Mouse (Mus musculus) frontal cortex, postnatal 10 days (tissue): ENCODE measurements around the gene Gm5105.
A peak's percentile ranks its signal among the peaks of the same experiment; 100 is the strongest.

Experiments
- DNase-seq, 2 experiments: peaks; one replicate each; pipeline ENCODE4 v3.0.0; 2022; ENCODE audit warnings: low spot score in 2 of 2, mixed read lengths in 1 of 2

The Gm5105 gene

DNA sequence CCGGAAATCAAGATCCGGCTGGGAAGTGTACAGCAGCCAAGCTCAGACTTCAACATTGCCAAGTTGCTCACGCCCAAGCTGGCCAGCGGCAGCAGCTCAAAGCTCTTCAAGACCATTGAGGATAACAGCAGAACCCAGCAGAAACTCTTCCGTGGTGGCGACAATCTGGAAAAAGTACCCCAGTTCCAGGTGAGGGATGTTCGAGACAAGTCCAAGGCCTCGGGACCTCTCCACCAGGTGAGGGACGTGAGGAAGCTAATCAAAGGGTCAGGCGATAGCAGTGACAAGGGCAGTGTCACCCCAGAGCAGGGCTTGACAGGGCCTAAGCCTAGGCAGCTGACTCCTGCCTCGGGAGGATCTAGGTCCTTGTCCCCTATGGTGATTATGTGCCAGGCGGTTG lies 915 bp upstream of the Gm5105 start:
- no peak for DNase-seq

DNA sequence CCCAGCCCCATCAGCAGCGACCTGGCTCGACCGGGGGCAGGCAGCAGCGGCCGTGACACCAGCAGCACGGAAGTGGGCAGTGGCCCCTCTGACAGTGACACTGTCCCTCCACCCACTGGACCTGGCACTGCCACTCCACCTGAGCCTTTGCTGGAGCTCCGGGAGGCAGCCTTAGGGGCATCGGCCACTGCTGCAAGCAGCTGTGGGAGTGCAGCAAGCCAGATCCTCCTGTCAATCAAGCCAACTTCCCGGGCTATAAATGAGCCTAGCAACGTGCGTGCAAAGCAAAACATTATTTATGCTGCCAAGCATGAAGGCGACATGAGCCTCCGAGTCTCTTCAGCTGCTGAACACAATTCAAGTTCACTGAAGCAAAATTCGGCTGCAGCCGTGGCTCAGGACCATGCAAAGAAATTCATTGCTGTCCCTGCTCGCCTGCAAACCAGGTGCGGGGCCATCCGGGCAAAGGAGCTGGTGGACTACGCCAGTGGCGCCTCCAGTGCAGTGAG lies 786 bp downstream of the Gm5105 start:
- peak in 1 of 2 experiments; percentile 16 for DNase-seq

DNA sequence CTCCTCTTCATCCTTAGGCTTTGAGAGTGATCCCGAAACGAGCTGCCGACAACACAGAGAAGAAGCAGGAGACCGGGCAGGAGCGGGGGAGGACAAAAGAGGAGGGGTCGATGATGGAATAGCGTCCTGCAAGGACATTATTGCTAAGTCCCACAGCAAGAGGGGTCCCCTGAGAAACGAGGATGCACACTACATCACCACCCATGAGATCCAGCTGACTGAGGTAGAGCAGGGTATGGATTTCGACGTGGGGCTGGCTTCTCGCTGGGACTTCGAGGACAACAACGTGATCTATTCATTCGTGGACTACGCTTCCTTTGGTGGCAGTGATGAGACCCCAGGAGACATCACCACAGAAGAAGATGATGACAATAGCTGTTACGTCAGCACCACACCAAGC lies 1.3 kb downstream of the Gm5105 start:
- DNase-seq: no peak

DNA sequence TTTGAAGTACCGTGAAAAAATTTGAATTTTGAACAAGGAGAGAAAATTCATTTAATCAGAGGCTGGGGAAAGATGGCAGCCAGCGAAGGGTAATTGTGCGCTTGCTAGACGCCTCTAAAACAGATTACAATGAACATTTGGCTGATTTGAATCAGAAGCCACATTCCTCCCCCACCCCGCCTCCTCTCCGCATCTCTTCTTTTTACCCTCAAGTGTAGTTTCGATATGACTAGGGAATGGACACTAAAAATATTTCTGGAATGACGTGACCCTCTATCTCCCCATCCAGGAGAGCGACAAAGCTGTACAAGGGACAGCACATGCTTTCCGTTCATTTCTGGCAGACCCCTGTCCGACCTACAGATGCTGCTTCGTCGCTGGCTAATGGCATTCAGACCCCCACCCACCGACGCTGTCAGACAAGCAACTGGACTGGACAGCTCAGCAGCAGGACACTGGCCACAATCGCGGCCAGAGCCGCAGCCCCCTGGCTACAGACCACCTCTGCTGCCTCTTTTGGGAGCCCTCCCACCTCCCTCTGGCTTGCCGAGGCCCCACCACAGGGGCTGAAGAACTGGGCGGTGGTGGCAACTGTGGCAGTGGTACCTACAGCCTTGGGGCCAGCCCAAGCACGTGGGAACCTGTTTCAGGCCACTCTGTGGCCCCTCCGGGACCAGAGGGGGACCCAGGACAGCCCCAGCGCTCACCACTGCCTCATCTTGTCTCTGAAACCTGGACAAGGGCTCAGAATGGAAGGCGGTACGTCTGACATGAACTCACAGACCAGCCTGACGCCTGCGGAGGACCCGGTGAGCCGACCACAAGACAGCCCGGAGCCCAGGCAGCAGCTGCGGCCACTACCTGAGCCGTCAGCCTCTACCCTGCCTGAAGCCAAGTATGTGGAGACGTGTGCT lies 2.2 kb downstream of the Gm5105 start, which contains the start of gene 1110002E22Rik:
Gene 1110002E22Rik, plus strand, starts transcription at position 321 of the 914 bp plus-strand sequence.
- DNase-seq: peak in 1 of 2 experiments; percentile 27

DNA sequence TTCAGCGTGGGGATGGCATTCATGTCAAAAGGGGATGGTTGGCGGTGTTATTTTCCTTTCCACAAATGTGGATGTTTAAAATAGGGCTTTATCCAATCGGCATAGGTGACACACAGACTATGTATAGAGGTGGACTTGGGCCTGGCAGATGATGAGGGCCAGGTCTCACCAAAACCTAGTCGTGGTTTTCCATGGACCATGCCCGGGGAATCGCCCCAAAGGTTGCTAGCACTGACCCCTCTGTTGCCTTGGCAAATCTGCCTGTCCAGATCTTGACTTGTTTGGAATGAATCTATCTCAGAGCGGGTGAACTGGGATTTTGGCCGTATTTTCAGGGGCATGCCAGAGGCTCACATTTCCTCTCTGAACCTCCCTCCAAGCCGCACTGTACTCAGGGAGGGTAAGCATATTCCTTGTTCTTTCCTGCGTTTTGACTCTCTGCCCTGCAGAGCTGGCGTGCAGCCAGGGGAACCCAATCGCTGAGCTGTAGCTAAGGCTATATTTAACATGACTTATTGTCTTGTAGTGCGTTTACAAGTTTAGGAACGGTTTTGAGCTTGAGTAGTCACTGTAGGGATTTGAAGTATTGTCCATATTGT lies 3.4 kb downstream of the Gm5105 start:
- peak; percentile 21 to 46 for DNase-seq

DNA sequence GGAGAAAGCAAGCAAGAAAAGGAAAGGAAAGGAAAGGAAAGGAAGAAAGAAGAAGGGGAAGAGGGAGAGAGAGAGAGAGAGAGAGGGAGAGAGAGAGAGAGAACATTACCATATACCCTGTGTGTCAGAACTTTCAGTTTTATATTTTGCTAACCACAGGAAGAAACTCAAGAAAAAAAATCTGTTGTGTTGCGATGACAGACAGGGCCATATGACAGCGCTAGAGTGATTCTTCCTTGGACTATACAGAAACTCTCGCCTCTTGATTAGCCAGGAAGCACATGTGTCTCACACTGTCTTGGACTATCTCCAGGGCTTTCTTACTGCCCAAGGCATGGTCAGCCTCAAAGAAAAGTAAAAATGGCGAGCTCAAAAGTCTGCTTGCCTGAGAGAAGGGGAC lies 4.5 kb downstream of the Gm5105 start:
- DNase-seq: no peak

DNA sequence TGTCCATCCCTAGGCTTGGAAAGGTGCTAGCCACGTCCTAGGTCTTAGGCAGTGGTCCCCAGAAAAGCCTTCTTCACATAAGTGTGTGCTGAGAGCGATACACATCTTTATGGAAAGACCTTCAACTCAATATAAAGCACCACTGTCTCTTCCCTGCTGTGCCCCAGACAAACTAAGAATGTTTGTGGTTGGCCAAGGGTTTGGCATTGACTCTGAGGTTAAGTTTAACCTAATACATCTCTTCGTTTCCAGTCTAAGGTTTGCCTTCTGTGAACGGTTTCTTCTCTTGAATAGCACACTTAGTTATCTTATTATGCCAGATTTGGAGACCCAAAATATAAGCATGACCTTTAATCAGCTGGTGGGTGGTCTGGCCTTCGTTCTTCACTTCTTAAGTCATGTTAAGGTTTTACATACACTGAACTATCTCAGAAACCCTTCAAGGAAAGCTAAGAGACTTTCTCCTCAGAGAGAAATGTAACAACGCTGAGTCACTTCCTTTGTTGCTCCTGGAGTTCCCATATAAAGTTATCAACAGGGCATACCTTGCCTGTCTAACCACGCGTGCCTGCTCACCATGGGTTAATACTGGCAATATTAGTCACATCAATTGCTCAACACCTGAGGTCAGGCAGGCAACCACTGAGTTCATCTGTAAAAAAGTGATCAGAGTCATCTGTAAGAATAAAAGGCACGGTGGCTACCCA lies 5.8 kb downstream of the Gm5105 start:
- DNase-seq: no peak

DNA sequence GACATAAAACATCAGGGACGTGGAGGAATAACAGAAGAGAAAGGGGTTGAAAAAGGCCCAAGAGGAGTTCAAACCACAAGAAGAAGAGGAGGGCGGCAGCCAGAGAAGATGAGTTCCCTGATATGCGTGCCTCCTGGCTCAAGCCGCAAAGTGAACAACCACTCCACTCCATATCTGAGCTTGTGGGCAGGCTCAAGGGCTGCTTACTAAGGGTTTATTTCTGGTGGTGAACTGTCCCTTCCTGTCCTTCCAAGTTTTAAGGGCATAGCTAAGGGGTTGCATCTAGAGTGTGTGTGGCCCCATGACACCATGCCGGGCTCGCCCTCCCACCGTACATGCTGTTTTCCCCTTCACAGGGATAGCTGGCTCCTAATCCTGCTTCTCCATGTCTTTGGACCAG lies 6.8 kb downstream of the Gm5105 start:
- DNase-seq: no peak

DNA sequence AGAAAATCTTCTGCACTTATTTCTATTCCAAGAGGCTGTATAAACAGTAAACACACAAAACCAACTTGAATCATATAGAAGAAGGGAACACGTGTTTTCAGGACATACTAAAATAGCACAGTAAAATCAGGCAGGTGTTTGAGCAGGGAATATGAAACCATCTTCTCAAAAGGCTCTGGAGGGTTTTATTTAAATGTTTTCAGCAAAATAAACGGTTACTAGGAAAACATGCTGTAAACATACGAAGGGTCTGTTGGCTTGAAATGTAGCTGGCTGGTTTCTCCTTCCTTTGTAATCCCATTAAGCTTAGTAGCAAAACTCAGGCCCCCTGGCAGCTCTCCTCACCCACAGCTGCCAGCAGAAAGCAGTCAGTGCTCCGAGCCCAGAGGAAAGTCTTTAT lies 9.0 kb downstream of the Gm5105 start:
- no peak for DNase-seq

DNA sequence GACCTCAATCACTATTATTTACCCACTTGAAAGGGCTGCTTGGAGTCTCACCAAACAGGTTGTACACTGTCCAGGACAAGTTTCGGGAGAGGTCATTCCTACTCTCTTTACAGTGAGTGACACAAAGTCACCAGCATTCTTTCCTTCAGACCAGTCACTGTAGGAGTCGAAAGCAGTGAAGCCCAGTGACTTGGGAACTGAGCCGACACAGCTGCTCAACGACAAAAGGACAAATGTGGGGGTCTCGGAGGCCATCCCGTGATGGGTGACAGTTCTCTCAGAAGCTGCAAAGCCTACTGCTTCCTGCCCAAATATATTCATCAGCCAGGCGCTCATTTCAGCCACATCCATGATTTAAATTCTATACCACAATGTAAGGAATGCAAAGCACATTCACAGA lies 10.2 kb downstream of the Gm5105 start:
- DNase-seq: no peak

DNA sequence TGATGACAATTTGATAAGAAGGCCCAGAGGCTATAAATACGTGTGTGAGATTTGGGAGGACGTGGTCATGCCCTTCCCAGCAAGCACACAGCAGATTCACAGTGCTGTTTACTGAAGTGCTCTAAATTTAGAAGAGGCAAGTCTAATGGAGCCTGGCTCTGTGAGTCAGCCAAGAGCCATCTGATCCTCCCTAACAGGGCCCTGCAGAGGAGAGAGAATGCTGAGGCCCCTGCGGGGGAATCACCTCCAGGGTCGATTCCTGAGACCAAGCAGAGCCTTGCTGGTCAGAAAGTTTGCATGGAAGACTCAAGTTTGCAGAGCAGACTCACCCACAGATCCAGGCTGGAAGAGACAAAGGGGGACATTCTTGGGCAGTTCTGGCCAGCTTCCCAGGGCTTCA lies 13.2 kb downstream of the Gm5105 start:
- no peak for DNase-seq

DNA sequence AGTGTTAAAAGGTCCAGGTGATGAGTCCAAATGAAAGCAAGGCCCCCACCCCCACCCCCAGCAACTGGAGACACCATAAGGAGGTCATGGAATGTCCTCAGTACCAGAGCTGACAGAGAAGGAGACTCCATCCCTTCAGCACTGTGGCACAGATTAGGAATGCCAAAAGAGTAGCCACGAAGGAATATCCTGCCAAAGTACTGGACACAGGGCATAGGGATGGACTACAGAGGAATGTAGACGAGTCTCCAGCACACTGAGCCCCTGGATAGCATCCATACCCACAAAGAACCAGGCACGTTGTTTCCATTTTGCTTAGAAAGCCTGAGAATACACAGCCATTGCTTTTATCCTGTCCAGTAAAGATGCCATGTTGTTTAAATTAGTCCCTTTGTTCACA lies 15.8 kb downstream of the Gm5105 start:
- no peak for DNase-seq

DNA sequence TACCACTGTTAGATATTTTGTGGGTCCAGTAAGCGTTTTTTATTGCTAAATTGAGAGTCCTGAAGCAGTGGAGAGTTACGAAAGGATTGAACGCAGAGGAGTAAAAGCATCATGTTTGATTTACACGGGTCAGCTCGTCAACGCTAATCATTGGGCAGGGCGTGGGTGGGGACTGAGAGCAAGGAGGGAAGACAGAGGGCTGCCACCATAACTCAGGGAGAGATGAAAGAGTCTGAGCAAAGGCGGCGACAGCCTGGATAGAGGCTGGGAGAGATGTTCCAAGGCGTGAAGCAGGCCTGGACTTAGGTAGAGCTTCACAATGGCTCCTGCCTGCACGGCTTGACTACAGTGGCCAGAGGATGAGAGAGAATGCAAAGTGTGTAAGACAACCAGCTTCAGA lies 16.4 kb downstream of the Gm5105 start:
- DNase-seq: no peak

DNA sequence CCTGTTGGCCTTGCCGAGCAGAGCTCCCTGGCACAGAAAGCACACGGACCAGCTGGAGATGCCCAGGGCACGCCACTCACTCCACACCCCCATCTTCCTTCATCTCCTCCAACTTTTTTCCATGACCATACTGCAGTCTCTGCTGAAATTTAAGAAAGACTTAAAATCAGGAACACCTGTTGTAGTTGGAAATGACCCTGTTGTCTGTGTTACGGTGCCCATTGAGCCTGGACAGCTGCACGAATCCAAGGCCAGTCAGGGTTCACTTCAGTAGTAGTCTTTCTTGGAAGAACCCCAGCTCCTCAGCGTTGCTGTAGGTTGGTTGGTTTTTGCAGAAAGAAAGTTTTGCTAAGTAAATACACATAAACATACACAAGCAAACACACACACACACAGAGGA lies 17.6 kb downstream of the Gm5105 start:
- no peak for DNase-seq

DNA sequence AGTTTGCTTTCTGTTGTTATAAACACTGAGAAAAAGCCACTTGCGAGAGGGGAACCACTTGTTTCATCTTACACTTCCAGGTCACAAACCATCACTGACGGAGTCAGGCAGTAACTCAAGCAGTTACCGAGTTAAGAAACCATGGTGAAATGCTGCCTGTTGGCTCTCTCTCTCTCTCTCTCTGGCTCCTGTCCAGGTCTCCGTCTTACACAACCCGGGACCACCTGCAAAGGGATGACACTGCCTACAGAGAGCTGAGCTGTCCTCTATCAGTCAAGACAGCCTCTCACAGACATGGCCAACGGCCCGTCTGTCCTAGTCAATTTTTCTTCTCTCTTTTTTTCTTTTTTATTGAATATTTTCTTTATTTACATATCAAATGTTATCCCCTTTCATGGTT lies 23.9 kb downstream of the Gm5105 start:
- no peak for DNase-seq

DNA sequence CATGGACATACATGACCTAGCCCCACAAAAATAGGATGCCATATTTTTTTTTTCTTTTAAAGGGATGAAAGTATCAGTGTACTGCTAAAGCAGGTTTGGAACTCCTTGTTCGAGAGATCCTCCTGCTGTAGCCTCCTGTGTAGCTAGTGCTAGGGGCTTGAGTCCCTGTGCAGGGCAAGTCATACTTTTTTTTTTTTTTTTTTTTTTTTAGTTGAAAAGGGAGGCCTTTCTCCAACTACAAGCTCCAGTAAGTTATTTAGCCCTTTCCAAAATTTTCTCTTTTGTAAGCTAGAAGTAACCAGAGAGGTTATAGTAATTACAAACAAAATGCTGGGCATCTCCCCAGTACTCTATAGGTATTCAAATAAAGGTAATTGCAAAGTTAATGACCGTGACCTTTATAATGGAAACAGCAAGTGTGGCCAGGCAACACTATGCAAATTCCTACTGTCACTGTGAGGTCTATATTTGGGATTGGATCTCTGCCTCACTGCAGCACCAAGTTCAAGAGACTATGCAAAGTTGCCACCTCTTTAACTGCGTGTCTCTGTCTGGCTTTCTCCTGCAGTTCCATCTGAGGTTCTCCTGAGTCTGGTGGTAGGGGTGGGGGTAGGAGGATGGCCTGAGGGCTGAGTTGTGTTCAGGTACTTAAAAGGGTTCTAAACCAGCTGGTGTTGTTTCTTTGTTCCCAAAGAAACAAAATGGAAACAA lies 25.4 kb downstream of the Gm5105 start:
- DNase-seq: no peak

DNA sequence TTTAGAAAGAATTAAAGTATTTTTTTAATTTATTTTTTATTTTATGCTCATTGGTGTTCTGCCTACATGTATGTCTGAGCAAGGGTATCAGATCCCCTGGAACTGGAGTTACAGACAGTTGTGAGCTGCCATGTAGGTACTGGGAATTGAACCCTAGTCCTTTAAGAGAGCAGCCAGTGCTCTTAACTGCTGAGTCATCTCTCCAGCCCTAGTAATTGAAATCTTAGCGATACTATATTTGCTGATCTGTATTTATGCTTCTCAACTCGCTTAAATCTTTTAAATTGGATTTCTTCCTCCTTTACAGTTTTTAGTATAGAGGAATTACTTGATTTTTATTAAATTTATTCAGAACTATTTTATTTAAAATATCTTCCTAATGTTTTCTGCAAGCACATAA lies 26.2 kb downstream of the Gm5105 start:
- DNase-seq: no peak

DNA sequence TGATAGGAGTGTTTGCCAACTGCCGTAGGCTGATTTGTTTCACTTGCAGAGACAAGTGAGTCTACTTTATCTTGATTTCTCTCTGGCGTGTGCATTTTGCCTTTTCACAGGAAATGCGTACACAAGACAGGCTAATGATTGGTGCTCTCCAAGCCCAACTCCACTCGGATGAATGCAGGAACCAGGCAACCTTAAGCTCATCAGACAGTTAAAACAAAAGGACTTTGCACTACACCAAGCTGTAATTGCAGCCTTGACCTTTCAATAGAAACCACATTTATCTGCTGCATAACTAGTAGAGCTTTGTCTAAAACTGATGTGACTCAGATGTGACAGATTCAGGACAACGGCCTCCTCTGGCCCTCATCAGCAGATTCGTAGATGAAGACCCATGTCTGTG lies 33.2 kb downstream of the Gm5105 start:
- no peak for DNase-seq

DNA sequence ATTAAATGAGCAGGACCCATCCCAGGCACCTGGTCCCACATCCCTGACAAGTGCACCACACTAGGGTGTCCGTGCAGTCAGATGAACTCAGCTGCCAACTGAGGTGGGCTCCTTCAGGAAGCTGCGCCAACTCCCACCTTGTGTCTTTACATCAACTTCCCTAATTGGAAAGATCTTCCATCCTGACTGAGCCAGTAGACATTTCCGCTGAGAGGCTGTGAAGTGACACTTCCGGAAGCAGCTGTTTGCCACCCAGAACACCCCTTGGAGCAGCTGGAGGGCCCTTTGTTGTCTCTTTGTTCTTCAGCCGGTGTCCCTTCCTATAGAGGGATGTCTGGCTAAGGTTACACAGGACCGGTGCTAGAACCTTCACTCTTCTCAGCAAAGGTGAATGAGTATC lies 36.6 kb downstream of the Gm5105 start:
- DNase-seq: no peak

DNA sequence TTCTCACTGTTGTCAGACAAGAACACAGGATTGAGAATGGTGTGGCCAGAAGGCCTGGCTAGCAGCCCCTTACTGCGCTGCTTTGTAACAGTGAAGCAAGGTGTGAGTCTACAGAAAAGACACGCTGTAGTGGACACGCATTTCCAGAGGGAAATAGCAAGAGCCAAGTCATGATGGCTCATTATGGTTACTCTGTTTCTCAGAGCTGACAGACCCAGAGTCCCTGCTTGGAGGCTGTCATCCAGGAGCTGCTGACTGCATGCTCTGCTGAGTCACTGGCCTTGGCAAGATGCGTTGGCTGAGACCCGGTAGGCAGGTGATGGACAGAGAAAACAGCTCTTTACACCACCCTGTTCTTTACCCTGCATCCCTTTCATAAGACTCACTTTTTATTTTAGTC lies 37.8 kb downstream of the Gm5105 start:
- no peak for DNase-seq

DNA sequence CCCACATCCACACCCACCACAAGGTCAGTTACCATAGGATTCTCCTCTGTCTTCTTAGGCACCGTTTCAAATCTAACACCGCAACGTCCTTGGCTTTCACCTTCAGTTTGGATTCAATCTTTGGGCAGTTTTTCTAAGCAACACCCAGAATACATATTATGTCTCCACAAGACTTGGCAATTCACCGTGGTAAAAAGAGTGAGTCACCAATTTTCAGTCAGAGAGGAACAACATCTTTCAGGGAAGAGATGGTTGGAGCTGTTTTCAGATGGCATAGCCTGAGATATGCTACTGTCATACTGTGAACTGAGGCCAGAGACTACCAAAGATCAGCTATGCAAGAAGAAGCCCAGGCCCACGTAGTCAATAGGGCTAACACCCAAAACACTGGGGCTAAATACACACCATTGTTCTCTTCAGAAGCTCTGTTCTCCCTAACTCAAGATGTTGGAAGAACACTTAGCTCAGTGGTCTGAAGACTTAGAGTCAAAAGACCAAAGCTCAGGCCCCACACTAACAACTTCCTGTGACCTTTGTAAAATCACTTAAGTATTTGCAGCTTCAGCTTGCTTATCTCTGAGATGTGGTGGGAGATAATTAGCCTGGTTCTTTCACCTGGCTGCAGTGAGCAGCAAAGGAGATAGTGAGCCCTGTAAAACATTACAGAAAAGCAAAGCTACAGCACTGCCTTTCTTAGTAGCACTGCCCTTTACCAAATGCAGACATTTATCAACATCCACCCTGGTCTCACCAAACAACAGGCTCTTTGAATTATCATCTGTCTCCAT lies 39.4 kb downstream of the Gm5105 start:
- DNase-seq: no peak
